ENCODE assay signal across 8 mouse cellular contexts in genomic region chr5:144387851-144388250, GRCm38 (mm10). TPM values are rescaled to one million over a fixed set of nuclear protein-coding genes. Genes with fewer than 3 reads are reported as not detected.
A peak's percentile ranks its signal among the peaks of the same experiment; 100 is the strongest.
DNase-seq lines count a peak whose midpoint lies in the region; ATAC-seq and TF ChIP-seq lines count a peak whose summit lies in the region.

No protein-coding gene starts in this region.

- H3K4me1 ChIP-seq in forebrain, postnatal 0 days (ENCODE audit: insufficient read depth) = no peaks in the 10 kb centered on the region
- no peaks in the 10 kb centered on the region for H3K4me1 ChIP-seq in lung, adult 2 months (ENCODE audit: control insufficient read depth, insufficient read depth, low read length)

- 7% methylated on average over 6 of the region's 6 CpGs for WGBS in forebrain, postnatal 0 days
- WGBS in lung, adult 2 months = 9% methylated on average over 6 of the region's 6 CpGs

- H3K4me2 ChIP-seq in forebrain, postnatal 0 days (ENCODE audit: low read depth) = no peak overlapping the region

- no peak overlapping the region for H3K27ac ChIP-seq in forebrain, postnatal 0 days (ENCODE audit: low read depth, low read length)

- no peaks in the 10 kb centered on the region for H3K9me3 ChIP-seq in forebrain, postnatal 0 days (ENCODE audit: low read length)

- H3K27me3 ChIP-seq in forebrain, postnatal 0 days (ENCODE audit: insufficient read depth, low read length) = no peaks in the 10 kb centered on the region

- H3K36me3 ChIP-seq in forebrain, postnatal 0 days (ENCODE audit: insufficient read depth) = no peaks in the 10 kb centered on the region

- no peak overlapping the region for H3K9ac ChIP-seq in forebrain, postnatal 0 days

- TF ChIP-seq POLR2A in lung, adult 2 months (IDR thresholded peaks at IDR 0.05; ENCODE audit: borderline replicate concordance, extremely low read depth, low read depth, low read length) = no peak

- ATAC-seq in forebrain, postnatal 0 days = peak; percentile 72
- no peak for ATAC-seq in activated CD4-positive, CD25-positive, alpha-beta regulatory T cell, adult 4 months

- TF ChIP-seq CTCF in forebrain, postnatal 0 days (IDR thresholded peaks at IDR 0.05; ENCODE audit: low read depth) = peak; percentile 84
- peak; percentile 52 for TF ChIP-seq CTCF in lung, adult 2 months (IDR thresholded peaks at IDR 0.05; ENCODE audit: insufficient read depth, low read length)

- DNase-seq in B cell, adult 2 months = peak; percentile 64 to 67
- peak; percentile 36 for DNase-seq in ES-CJ7 (ENCODE audit: low read depth, low spot score)
- DNase-seq in cerebellum, adult 18-20 months = peak; percentile 44 to 58
- peak; percentile 86 for DNase-seq in forebrain, postnatal 0 days
- DNase-seq in kidney, postnatal 10 days = peak; percentile 69
- peak; percentile 39 for DNase-seq in lung, adult 2 months
- DNase-seq in retina, postnatal 1 day = peak; percentile 74

- no peak overlapping the region for H3K4me3 ChIP-seq in forebrain, postnatal 0 days (ENCODE audit: low read depth, low read length)
- H3K4me3 ChIP-seq in lung, adult 2 months (replicated peaks; ENCODE audit: extremely low read depth, low read depth, low read length) = no peak overlapping the region

RNA-seq across cellular contexts. Expression of gene Baiap2l1, which starts 29.9 kb away (rescaled TPM):
- total RNA-seq in forebrain, postnatal 0 days (2014; rRNA removed) = 0.10 and 0.23 TPM in 2 replicates
- polyA plus RNA-seq in forebrain, postnatal 0 days (2015; fragmentation: Nextera tagmentation; extraction: Ambion mirVana) = 0.72 and 0.93 TPM in 2 replicates
- 20.4 and 22.6 TPM in 2 replicates for polyA plus RNA-seq in lung, adult 2 months (2012; rRNA removed)
- polyA plus RNA-seq in activated CD4-positive, CD25-positive, alpha-beta regulatory T cell, adult 4 months (2017; shearing (Covaris generic)) = under 1 TPM; 0.70 to 0.87 TPM

Comparison
In these comparisons a context has a peak if more than half of its experiments do, and no peak if none do; other contexts are left out.
1. DNase-seq: peak in every context shown above with its lines; median percentile 86 in forebrain, postnatal 0 days; 74 in retina, postnatal 1 day; 69 in kidney, postnatal 10 days; 66 in B cell, adult 2 months; 51 in cerebellum, adult 18-20 months; 39 in lung, adult 2 months; 36 in ES-CJ7.
2. RNA of gene Baiap2l1, which starts 29.9 kb away (polyA plus RNA-seq): 20.4 to 22.6 TPM in lung, adult 2 months; 0.72 to 0.93 TPM in forebrain, postnatal 0 days and 0.70 to 0.87 TPM in activated CD4-positive, CD25-positive, alpha-beta regulatory T cell, adult 4 months; every median in the first group is over 10 times any median in the second.